Mouse (Mus musculus) kidney, postnatal 0 days (tissue): ENCODE measurements around the gene Farsb. TPM values are rescaled to one million over a fixed set of nuclear protein-coding genes. Genes with fewer than 3 reads are reported as not detected.

Experiments used
- ATAC-seq: fragments of 200-750 bp; cut with Nextera tagmentation; replicated peaks from 2 replicates; pipeline ENCODE4 v1.8.0; 2017; ENCODE audit warnings: low read depth, moderate number of reproducible peaks, moderate TSS enrichment, moderate library complexity; ENCODE audit not compliant: low FRiP score
- DNase-seq: peaks from one replicate; pipeline ENCODE4 v3.0.0-alpha.2; 2016; ENCODE audit warnings: low spot score
- H3K27ac ChIP-seq: fragments of 300-500 bp; sonication (generic); 2 replicates; pipeline ENCODE4 v1.5.1; 2014; ENCODE audit warnings: mild to moderate bottlenecking
- H3K27me3 ChIP-seq: fragments of 300-500 bp; sonication (generic); 2 replicates; pipeline ENCODE4 v1.6.1; 2014; ENCODE audit warnings: low read length, mixed read lengths; ENCODE audit not compliant: insufficient read depth
- H3K36me3 ChIP-seq: fragments of 300-500 bp; sonication (generic); 2 replicates; pipeline ENCODE4 v1.6.1; 2014; ENCODE audit warnings: low read length, mixed read lengths; ENCODE audit not compliant: insufficient read depth
- H3K4me1 ChIP-seq: fragments of 300-500 bp; sonication (generic); replicated peaks from 2 replicates; pipeline ENCODE4 v1.6.1; 2014; ENCODE audit warnings: antibody characterized with exemption, low read length, mixed read lengths; ENCODE audit not compliant: insufficient read depth
- H3K4me2 ChIP-seq: fragments of 300-500 bp; sonication (generic); 2 replicates; pipeline ENCODE4 v1.6.1; 2014; ENCODE audit warnings: mild to moderate bottlenecking, low read length, moderate library complexity, mixed read lengths
- H3K4me3 ChIP-seq: fragments of 300-500 bp; sonication (generic); replicated peaks from 2 replicates; pipeline ENCODE4 v1.5.1; 2014; ENCODE audit warnings: low read depth, low read length
- H3K9ac ChIP-seq: fragments of 300-500 bp; sonication (generic); 2 replicates; pipeline ENCODE4 v1.6.1; 2014; ENCODE audit warnings: low read depth, low read length
- H3K9me3 ChIP-seq: fragments of 300-500 bp; sonication (generic); replicated peaks from 2 replicates; pipeline ENCODE4 v1.6.1; 2016; ENCODE audit warnings: low read length, inconsistent platforms, mixed read lengths
- CTCF ChIP-seq: IDR thresholded peaks from 2 replicates; pipeline ENCODE4 v1.5.1; 2016; ENCODE audit warnings: antibody characterized with exemption, low read depth, mild to moderate bottlenecking, moderate library complexity
- WGBS: fragments of 180-500 bp; shearing (Covaris S2); extraction: QIAGEN DNeasy Blood & Tissue Kit; methylation state at CpG from one replicate; pipeline ENCODE4 v1.1.7; 2014; 5-methylcytosine and 5-hydroxymethylcytosine counted together
- polyA plus RNA-seq: library from polyadenylated mRNA; unstranded; fragments of >200 nt; fragmentation: Nextera tagmentation; extraction: Ambion mirVana; gene quantifications from 2 replicates; pipeline ENCODE4 v1.2.1, GENCODE M21; 2015

Farsb gene
- polyA plus RNA-seq, 1 experiment from 2014 or later: 94.3 TPM

- Histone ChIP-seq H3K36me3 (no peaks in the 10 kb centered on the region; the same call in 1 of the 2 replicates), H3K27ac (no peak overlapping the region), H3K9ac (no peak overlapping the region), H3K27me3 (no peaks in the 10 kb centered on the region), H3K4me2 (no peak overlapping the region), H3K9me3 (no peaks in the 10 kb centered on the region), H3K4me1 (no peaks in the 10 kb centered on the region), H3K4me3 (no peak overlapping the region)
- WGBS: 44% methylated on average over 4 of the region's 4 CpGs
- TF ChIP-seq CTCF: peak; percentile 80
- ATAC-seq: peak; percentile 55; the same call in 1 of the 2 replicates
- peak; percentile 84 for DNase-seq
Observed at GRCm38 (mm10) chr1:78419593-78419992, 69.1 kb downstream of the Farsb start.

GRCm38 (mm10) chr1:78417154-78417911, 71.4 kb downstream of the Farsb start:
- ATAC-seq (no peak), DNase-seq (no peak)
- no peaks in the 10 kb centered on the region for H3K4me1 ChIP-seq
- no peak overlapping the region for H3K4me3 ChIP-seq
- TF ChIP-seq CTCF: no peak
- H3K27ac ChIP-seq: no peak overlapping the region
- no peaks in the 10 kb centered on the region; the same call in 1 of the 2 replicates for H3K36me3 ChIP-seq
- no peaks in the 10 kb centered on the region for H3K27me3 ChIP-seq
- 97% methylated on average over 9 of the region's 9 CpGs for WGBS
- no peak overlapping the region for H3K4me2 ChIP-seq
- no peak overlapping the region for H3K9ac ChIP-seq
- H3K9me3 ChIP-seq: no peaks in the 10 kb centered on the region

- DNase-seq: no peak
- Histone ChIP-seq H3K4me1 (no peaks in the 10 kb centered on the region), H3K4me3 (no peak overlapping the region), H3K36me3 (no peaks in the 10 kb centered on the region; the same call in 1 of the 2 replicates), H3K9me3 (no peaks in the 10 kb centered on the region), H3K27ac (no peak overlapping the region), H3K9ac (no peak overlapping the region), H3K27me3 (no peaks in the 10 kb centered on the region), H3K4me2 (no peak overlapping the region)
- ATAC-seq: no peak
- 84% methylated on average over 5 of the region's 5 CpGs for WGBS
- no peak for TF ChIP-seq CTCF
Observed at GRCm38 (mm10) chr1:78414421-78414820, 74.3 kb downstream of the Farsb start.

GRCm38 (mm10) chr1:78412668-78413067, 76.0 kb downstream of the Farsb start:
- Histone ChIP-seq H3K27me3 (no peaks in the 10 kb centered on the region), H3K4me2 (no peak overlapping the region), H3K9me3 (no peaks in the 10 kb centered on the region), H3K4me3 (no peak overlapping the region), H3K36me3 (no peaks in the 10 kb centered on the region), H3K9ac (no peak overlapping the region), H3K27ac (no peak overlapping the region), H3K4me1 (no peaks in the 10 kb centered on the region)
- DNase-seq (no peak), ATAC-seq (peak; percentile 52; the same call in 1 of the 2 replicates)
- no peak for TF ChIP-seq CTCF
- 28% methylated on average over 7 of the region's 7 CpGs for WGBS

- ATAC-seq (no peak), DNase-seq (no peak)
- H3K36me3 ChIP-seq: no peaks in the 10 kb centered on the region
- H3K4me1 ChIP-seq: no peaks in the 10 kb centered on the region
- H3K27me3 ChIP-seq: no peaks in the 10 kb centered on the region
- TF ChIP-seq CTCF: no peak
- 83% methylated on average over 2 of the region's 2 CpGs for WGBS
- no peak overlapping the region for H3K27ac ChIP-seq
- H3K9me3 ChIP-seq: no peaks in the 10 kb centered on the region
- H3K9ac ChIP-seq: no peak overlapping the region
- no peak overlapping the region for H3K4me2 ChIP-seq
- no peak overlapping the region for H3K4me3 ChIP-seq
Observed at GRCm38 (mm10) chr1:78409396-78409795, 79.3 kb downstream of the Farsb start.

DNA sequence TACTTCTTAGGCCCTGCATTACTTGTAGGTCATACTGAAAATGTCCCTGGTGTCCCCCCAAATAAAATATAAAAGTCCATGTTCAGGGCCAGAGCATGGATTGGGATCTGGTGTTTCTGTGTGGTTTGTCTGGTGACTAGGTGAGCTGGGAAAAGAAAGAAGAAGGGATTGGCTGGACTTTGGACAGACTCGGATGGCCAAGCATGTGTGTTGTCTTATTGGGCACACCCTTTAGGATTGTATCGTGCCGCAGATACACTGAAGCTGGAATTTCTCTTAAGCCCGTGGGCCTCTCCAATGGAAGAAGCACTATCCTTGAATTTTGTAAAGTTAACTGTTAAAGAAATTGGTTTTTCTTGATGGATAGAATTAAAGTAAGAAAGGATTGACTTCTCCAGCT, 87.3 kb downstream of the Farsb start:
- H3K9ac ChIP-seq: no peak overlapping the region
- H3K9me3 ChIP-seq: no peaks in the 10 kb centered on the region
- ATAC-seq (no peak), DNase-seq (no peak)
- WGBS: 88% methylated on average over 4 of the region's 4 CpGs
- H3K27me3 ChIP-seq: 0 out of 2 replicates have a peak, but pooled peaks cover 4% of the 10 kb centered on the region
- H3K4me3 ChIP-seq: no peak overlapping the region
- H3K4me1 ChIP-seq: no peaks in the 10 kb centered on the region; the same call in 1 of the 2 replicates
- H3K36me3 ChIP-seq: no peaks in the 10 kb centered on the region
- no peak overlapping the region for H3K4me2 ChIP-seq
- no peak overlapping the region for H3K27ac ChIP-seq
- TF ChIP-seq CTCF: no peak
